Mouse (Mus musculus): ENCODE data around the gene Ptges3l. TPM values are rescaled to one million over a fixed set of nuclear protein-coding genes. Genes with fewer than 3 reads are reported as not detected.
"Not testable (repeated sequence)": the region's sequence is repeated elsewhere in the genome, so short reads cannot be mapped to it uniquely, and the experiment has no call there.

Ptges3l gene
- polyA plus RNA-seq, 1 experiment from 2014 or later: 3.8 TPM

GRCm38 (mm10) chr11:101381817-101382216 is 43.3 kb downstream of the Ptges3l start:
- Histone ChIP-seq H3K4me3 (no peak overlapping the region), H3K9me3 (no peaks in the 10 kb centered on the region), H3K27me3 (ENCODE audit: poor library complexity, severe bottlenecking) (no peaks in the 10 kb centered on the region), H3K27ac (no peak overlapping the region), H3K36me3 (replicated peaks) (no peaks in the 10 kb centered on the region), H3K4me1 (peaks cover 7% of the 10 kb centered on the region)
- peak; percentile 40 for DNase-seq (ENCODE audit: extremely low spot score, low spot score)
- 8% methylated on average over 4 of the region's 4 CpGs for WGBS

- no peak overlapping the region for H3K27ac ChIP-seq
- H3K4me3 ChIP-seq: no peak overlapping the region
- WGBS: 85% methylated on average over 6 of the region's 6 CpGs
- no peak for DNase-seq (ENCODE audit: extremely low spot score, low spot score)
- H3K9me3 ChIP-seq: no peaks in the 10 kb centered on the region
- no peaks in the 10 kb centered on the region for H3K27me3 ChIP-seq (ENCODE audit: poor library complexity, severe bottlenecking)
- H3K36me3 ChIP-seq (replicated peaks): no peaks in the 10 kb centered on the region
- H3K4me1 ChIP-seq: peaks cover 7% of the 10 kb centered on the region
Observed at GRCm38 (mm10) chr11:101378926-101379325, 46.2 kb downstream of the Ptges3l start.

GRCm38 (mm10) chr11:101378196-101378595 is 46.9 kb downstream of the Ptges3l start:
- H3K4me3 ChIP-seq; H3K4me1 ChIP-seq; H3K36me3 ChIP-seq (replicated peaks); H3K27ac ChIP-seq; H3K27me3 ChIP-seq (ENCODE audit: poor library complexity, severe bottlenecking); H3K9me3 ChIP-seq; DNase-seq (ENCODE audit: extremely low spot score, low spot score): not testable (repeated sequence)
- WGBS: 98% methylated on average over 8 of the region's 8 CpGs

- Histone ChIP-seq H3K4me3 (no peak overlapping the region), H3K4me1 (no peaks in the 10 kb centered on the region), H3K9me3 (no peaks in the 10 kb centered on the region), H3K27ac (no peak overlapping the region), H3K36me3 (replicated peaks) (no peaks in the 10 kb centered on the region), H3K27me3 (ENCODE audit: poor library complexity, severe bottlenecking) (no peaks in the 10 kb centered on the region)
- no peak for DNase-seq (ENCODE audit: extremely low spot score, low spot score)
- 80% methylated on average over 7 of the region's 7 CpGs for WGBS
Observed at GRCm38 (mm10) chr11:101374421-101374938, 50.7 kb downstream of the Ptges3l start.

GRCm38 (mm10) chr11:101370141-101370540 is 55.0 kb downstream of the Ptges3l start:
- no peak for DNase-seq (ENCODE audit: extremely low spot score, low spot score)
- Histone ChIP-seq H3K9me3 (no peaks in the 10 kb centered on the region), H3K27me3 (ENCODE audit: poor library complexity, severe bottlenecking) (no peaks in the 10 kb centered on the region), H3K36me3 (replicated peaks) (no peaks in the 10 kb centered on the region), H3K4me1 (no peaks in the 10 kb centered on the region), H3K27ac (no peak overlapping the region), H3K4me3 (no peak overlapping the region)
- WGBS: 81% methylated on average over 5 of the region's 5 CpGs

Small RNAs within 50 kb of the gene (microRNA-seq; reads per million reads assigned to microRNA genes)
- gene Mir6929: not detected

Other genes with a start within 250 kb of the Ptges3l start
- gene Ccr10, start 249.9 kb downstream of the Ptges3l start, polyA plus RNA-seq (2016; fragmentation: Nextera tagmentation; extraction: Ambion mirVana): not detected in 2 replicates
- 9.9 and 10.2 TPM in 2 replicates for gene Ezh1, start 198.9 kb downstream of the Ptges3l start, polyA plus RNA-seq (2016; fragmentation: Nextera tagmentation; extraction: Ambion mirVana)
- gene Ramp2, start 179.3 kb downstream of the Ptges3l start, polyA plus RNA-seq (2016; fragmentation: Nextera tagmentation; extraction: Ambion mirVana): 54.8 and 57.3 TPM in 2 replicates
- 128 and 129 TPM in 2 replicates for gene Vps25, start 171.6 kb downstream of the Ptges3l start, polyA plus RNA-seq (2016; fragmentation: Nextera tagmentation; extraction: Ambion mirVana)
- 5.4 and 6.4 TPM in 2 replicates for gene Wnk4, start 164.8 kb downstream of the Ptges3l start, polyA plus RNA-seq (2016; fragmentation: Nextera tagmentation; extraction: Ambion mirVana)
- 0.77 and 1.0 TPM in 2 replicates for gene Cntd1, start 146.3 kb downstream of the Ptges3l start, polyA plus RNA-seq (2016; fragmentation: Nextera tagmentation; extraction: Ambion mirVana)
- 186 and 194 TPM in 2 replicates for gene Coa3, start 146.2 kb downstream of the Ptges3l start, polyA plus RNA-seq (2016; fragmentation: Nextera tagmentation; extraction: Ambion mirVana)
- 144 and 154 TPM in 2 replicates for gene Becn1, start 123.0 kb downstream of the Ptges3l start, polyA plus RNA-seq (2016; fragmentation: Nextera tagmentation; extraction: Ambion mirVana)
- 207 and 217 TPM in 2 replicates for gene Psme3, start 109.1 kb downstream of the Ptges3l start, polyA plus RNA-seq (2016; fragmentation: Nextera tagmentation; extraction: Ambion mirVana)
- gene Aoc2, start 100.3 kb downstream of the Ptges3l start, polyA plus RNA-seq (2016; fragmentation: Nextera tagmentation; extraction: Ambion mirVana): 2.1 and 2.5 TPM in 2 replicates
- not detected in 2 replicates for gene Aoc3, start 94.7 kb downstream of the Ptges3l start, polyA plus RNA-seq (2016; fragmentation: Nextera tagmentation; extraction: Ambion mirVana)
- gene G6pc, start 57.8 kb downstream of the Ptges3l start, polyA plus RNA-seq (2016; fragmentation: Nextera tagmentation; extraction: Ambion mirVana): not detected in 2 replicates
- 109 and 115 TPM in 2 replicates for gene Aarsd1, start 7.7 kb downstream of the Ptges3l start, polyA plus RNA-seq (2016; fragmentation: Nextera tagmentation; extraction: Ambion mirVana)
- 10.9 and 11.6 TPM in 2 replicates for gene Gm27029, start 537 bp downstream of the Ptges3l start, polyA plus RNA-seq (2016; fragmentation: Nextera tagmentation; extraction: Ambion mirVana)
- 20.9 and 21.4 TPM in 2 replicates for gene Rundc1, start 248 bp downstream of the Ptges3l start, polyA plus RNA-seq (2016; fragmentation: Nextera tagmentation; extraction: Ambion mirVana)
- 499 and 505 TPM in 2 replicates for gene Rpl27, start 17.0 kb upstream of the Ptges3l start, polyA plus RNA-seq (2016; fragmentation: Nextera tagmentation; extraction: Ambion mirVana)
- 3.3 and 3.4 TPM in 2 replicates for gene Ifi35, start 23.1 kb upstream of the Ptges3l start, polyA plus RNA-seq (2016; fragmentation: Nextera tagmentation; extraction: Ambion mirVana)
- 28.1 and 36.9 TPM in 2 replicates for gene Rnd2, start 39.7 kb upstream of the Ptges3l start, polyA plus RNA-seq (2016; fragmentation: Nextera tagmentation; extraction: Ambion mirVana)
- 24.9 and 28.5 TPM in 2 replicates for gene Vat1, start 40.9 kb upstream of the Ptges3l start, polyA plus RNA-seq (2016; fragmentation: Nextera tagmentation; extraction: Ambion mirVana)
- gene Brca1, start 126.6 kb upstream of the Ptges3l start, polyA plus RNA-seq (2016; fragmentation: Nextera tagmentation; extraction: Ambion mirVana): 26.2 and 27.4 TPM in 2 replicates
- 61.7 and 69.9 TPM in 2 replicates for gene Nbr1, start 126.8 kb upstream of the Ptges3l start, polyA plus RNA-seq (2016; fragmentation: Nextera tagmentation; extraction: Ambion mirVana)
- 1.5 and 1.8 TPM in 2 replicates for gene Tmem106a, start 156.9 kb upstream of the Ptges3l start, polyA plus RNA-seq (2016; fragmentation: Nextera tagmentation; extraction: Ambion mirVana)
- not detected in 2 replicates for gene Gm11634, start 173.9 kb upstream of the Ptges3l start, polyA plus RNA-seq (2016; fragmentation: Nextera tagmentation; extraction: Ambion mirVana)
- gene Rdm1, start 201.9 kb upstream of the Ptges3l start, polyA plus RNA-seq (2016; fragmentation: Nextera tagmentation; extraction: Ambion mirVana): 30.7 and 33.9 TPM in 2 replicates
- gene Arl4d, start 240.2 kb upstream of the Ptges3l start, polyA plus RNA-seq (2016; fragmentation: Nextera tagmentation; extraction: Ambion mirVana): 2.4 and 3.1 TPM in 2 replicates

Measured in forebrain, embryonic 10.5 days (tissue).